Mouse (Mus musculus) lung, postnatal 10 days (tissue): Measurements from ENCODE around the gene Hist1h2ao.
"Not testable (repeated sequence)": the region's sequence is repeated elsewhere in the genome, so short reads cannot be mapped to it uniquely, and the experiment has no call there.

Experiments used
- DNase-seq: peaks from one replicate; pipeline ENCODE4 v3.0.0; 2021

Gene Hist1h2ao

GRCm38 (mm10) chr13:21811539-21811938, 1.3 kb downstream of the Hist1h2ao start, which contains the start of gene Hist1h4m:
Hist1h4m (plus strand) TSS chr13:21811746.
- DNase-seq: peak; percentile 32

- DNase-seq: not testable (repeated sequence)
These were observed 1.8 kb downstream of the Hist1h2ao start for GRCm38 (mm10) chr13:21812092-21812491.

GRCm38 (mm10) chr13:21820082-21820890, 10.0 kb downstream of the Hist1h2ao start:
- DNase-seq: not testable (repeated sequence)

GRCm38 (mm10) chr13:21828511-21828910, 18.2 kb downstream of the Hist1h2ao start:
- DNase-seq: no peak

- no peak for DNase-seq
These were observed 20.1 kb downstream of the Hist1h2ao start for GRCm38 (mm10) chr13:21830344-21830743.

GRCm38 (mm10) chr13:21831418-21832394, 21.4 kb downstream of the Hist1h2ao start, which contains the start of gene Hist1h4n:
Hist1h4n (minus strand) TSS chr13:21832196.
- not testable (repeated sequence) for DNase-seq

GRCm38 (mm10) chr13:21833461-21833860, 23.2 kb downstream of the Hist1h2ao start, which contains the start of the genes Hist1h2ap and Hist1h2br:
Hist1h2ap (minus strand) TSS chr13:21833507.
Hist1h2br (plus strand) TSS chr13:21833743.
- not testable (repeated sequence) for DNase-seq

- DNase-seq: not testable (repeated sequence)
These were observed 30.2 kb downstream of the Hist1h2ao start for GRCm38 (mm10) chr13:21840508-21840907.

- not testable (repeated sequence) for DNase-seq
These were observed 36.1 kb downstream of the Hist1h2ao start for GRCm38 (mm10) chr13:21846356-21846755.

GRCm38 (mm10) chr13:21847883-21848282, 37.6 kb downstream of the Hist1h2ao start:
- DNase-seq: no peak

GRCm38 (mm10) chr13:21850696-21851095, 40.4 kb downstream of the Hist1h2ao start:
- not testable (repeated sequence) for DNase-seq

- DNase-seq: peak; percentile 25
These were observed 42.1 kb downstream of the Hist1h2ao start for GRCm38 (mm10) chr13:21852215-21852945.

GRCm38 (mm10) chr13:21855146-21855545, 44.9 kb downstream of the Hist1h2ao start:
- DNase-seq: peak; percentile 15

GRCm38 (mm10) chr13:21855698-21856162, 45.5 kb downstream of the Hist1h2ao start:
- DNase-seq: no peak
